Mouse (Mus musculus): ENCODE results near the gene Znhit6.

The Znhit6 gene

GRCm38 (mm10) chr3:145646666-145647065 lies 70.7 kb downstream of the Znhit6 start:
- DNase-seq, result no peak

- no peak for DNase-seq
These were observed 71.4 kb downstream of the Znhit6 start for GRCm38 (mm10) chr3:145647416-145647815.

GRCm38 (mm10) chr3:145648097-145648931 lies 72.3 kb downstream of the Znhit6 start:
- DNase-seq, result no peak

GRCm38 (mm10) chr3:145648991-145649851 lies 73.2 kb downstream of the Znhit6 start:
- DNase-seq, result no peak

GRCm38 (mm10) chr3:145649852-145650202 lies 73.8 kb downstream of the Znhit6 start, which contains the start of gene Ccn1:
Gene Ccn1 (minus strand): TSS chr3:145649981.
- peak; percentile 64 for DNase-seq

- no peak for DNase-seq
These were observed 74.5 kb downstream of the Znhit6 start for GRCm38 (mm10) chr3:145650298-145651011.

GRCm38 (mm10) chr3:145651029-145651977 lies 75.3 kb downstream of the Znhit6 start:
- DNase-seq, result no peak

- no peak for DNase-seq
These were observed 75.9 kb downstream of the Znhit6 start for GRCm38 (mm10) chr3:145651978-145652321.

GRCm38 (mm10) chr3:145652322-145653131 lies 76.5 kb downstream of the Znhit6 start:
- DNase-seq, result no peak

- peak; percentile 61 for DNase-seq
These were observed 77.4 kb downstream of the Znhit6 start for GRCm38 (mm10) chr3:145653191-145653940.

- no peak for DNase-seq
These were observed 78.0 kb downstream of the Znhit6 start for GRCm38 (mm10) chr3:145654028-145654427.

Measured in right cerebral cortex, postnatal 14 days (tissue).